Mouse (Mus musculus) testis, adult 10 weeks (tissue): ENCODE results near the gene Gm2237. TPM values are rescaled to one million over a fixed set of nuclear protein-coding genes. Genes with fewer than 3 reads are reported as not detected.

Experiments used
- polyA plus RNA-seq: library from polyadenylated mRNA; stranded (reverse); fragments of 350-450 nt; fragmentation: Illumina TruSeq; extraction: RNeasy Lipid Tissue Mini Kit (QIAGEN cat#74804); gene quantifications from one replicate; pipeline ENCODE4 v1.2.3, GENCODE M21; 2014; ENCODE audit warnings: low read depth, low replicate concordance

The Gm2237 gene
- 9.9 TPM for polyA plus RNA-seq

GRCm38 (mm10) chr14:19584804-19585667, at the start of gene Gm2237:
Gm2237 (minus strand) TSS chr14:19585135.

GRCm38 (mm10) chr14:19602481-19602880, 17.5 kb upstream of the Gm2237 start, which contains the start of gene Gm5458:
Gm5458 (minus strand) TSS chr14:19602581.

GRCm38 (mm10) chr14:19549863-19550262, 35.1 kb downstream of the Gm2237 start, which contains the start of gene Gm2244:
Gm2244 (minus strand) TSS chr14:19549963.

Other genes starting within 250 kb of the Gm2237 start
- not detected for gene Gm21738, start 166.2 kb downstream of the Gm2237 start, polyA plus RNA-seq
- gene Gm2244, start 35.2 kb downstream of the Gm2237 start, polyA plus RNA-seq, result 0.56 TPM
- 63.9 TPM for gene Gm5458, start 17.4 kb upstream of the Gm2237 start, polyA plus RNA-seq
- 6.3 TPM for gene Nid2, start 166.1 kb upstream of the Gm2237 start, polyA plus RNA-seq
- 361 TPM for gene Rtraf, start 238.7 kb upstream of the Gm2237 start, polyA plus RNA-seq